Mouse (Mus musculus) cerebellum, adult 11 months (tissue): ENCODE results near the gene Tec.

Source experiments
- DNase-seq: peaks from one replicate; pipeline ENCODE4 v3.0.0; 2022

The Tec gene

GRCm38 (mm10) chr5:72720587-72720986, 147.7 kb downstream of the Tec start:
- no peak for DNase-seq

GRCm38 (mm10) chr5:72710572-72711278, 157.6 kb downstream of the Tec start:
- DNase-seq: peak; percentile 8

GRCm38 (mm10) chr5:72709976-72710375, 158.3 kb downstream of the Tec start:
- DNase-seq: no peak

GRCm38 (mm10) chr5:72709451-72709850, 158.8 kb downstream of the Tec start:
- no peak for DNase-seq

- no peak for DNase-seq
These were observed 161.6 kb downstream of the Tec start for GRCm38 (mm10) chr5:72706722-72707121.

- no peak for DNase-seq
These were observed 162.2 kb downstream of the Tec start for GRCm38 (mm10) chr5:72706095-72706494.
